Mouse (Mus musculus): ENCODE measurements around the gene S100a11.

S100a11 gene

GRCm38 (mm10) chr3:93562372-93562771 lies 42.1 kb downstream of the S100a11 start:
- DNase-seq (ENCODE audit: low spot score) = no peak

GRCm38 (mm10) chr3:93563216-93563615 lies 42.9 kb downstream of the S100a11 start:
- DNase-seq (ENCODE audit: low spot score) = no peak

- no peak for DNase-seq (ENCODE audit: low spot score)
Measured at GRCm38 (mm10) chr3:93566892-93567291, 46.6 kb downstream of the S100a11 start.

- DNase-seq (ENCODE audit: low spot score) = no peak
Measured at GRCm38 (mm10) chr3:93567721-93568120, 47.4 kb downstream of the S100a11 start.

- peak; percentile 70 for DNase-seq (ENCODE audit: low spot score)
Measured at GRCm38 (mm10) chr3:93568428-93569040, 48.2 kb downstream of the S100a11 start.

GRCm38 (mm10) chr3:93569046-93569445 lies 48.8 kb downstream of the S100a11 start:
- no peak for DNase-seq (ENCODE audit: low spot score)

GRCm38 (mm10) chr3:93572058-93572791 lies 51.9 kb downstream of the S100a11 start:
- DNase-seq (ENCODE audit: low spot score) = no peak
